Comparison of ENCODE assay signal across 19 mouse cellular contexts in the genomic region with DNA sequence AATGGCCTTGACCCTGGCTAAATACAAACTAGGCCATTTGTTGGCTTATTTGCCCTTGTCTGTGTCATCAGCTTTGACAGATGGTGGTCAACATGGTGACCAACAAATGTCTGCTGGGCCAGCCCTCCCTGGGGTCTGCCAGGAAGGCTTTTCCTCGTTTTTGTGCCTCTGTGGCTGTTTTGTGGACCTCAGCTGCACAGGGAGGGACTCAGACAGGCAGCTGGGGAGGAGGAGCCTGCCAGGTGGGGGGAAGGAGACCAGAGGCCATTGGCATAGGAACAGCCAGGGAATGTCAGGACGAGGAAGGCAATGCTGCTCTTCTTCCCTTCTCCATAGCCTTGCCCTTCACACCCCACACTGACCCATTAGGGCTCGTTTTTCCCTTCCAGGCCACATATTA.
DNase-seq lines count a peak whose midpoint lies in the region; ATAC-seq and TF ChIP-seq lines count a peak whose summit lies in the region.
"Had no signal": no experiment of that assay in that cellular context is flagged by ENCODE, and none has a peak within 500 bp of the region (broad histone marks: within the 10 kb centered on the region; RNA-seq: fewer than 3 reads in every experiment).

No protein-coding gene starts in this region.

- DNase-seq in hindbrain, embryonic 10.5 days (ENCODE audit: low spot score): peak; percentile 52
- no peak for DNase-seq in midbrain, embryonic 10.5 days (ENCODE audit: low spot score)
- DNase-seq in brain, embryonic 14.5 days (ENCODE audit: low read depth): peak; percentile 33
- DNase-seq in limb, embryonic 10.5 days (ENCODE audit: low spot score): no peak
- no peak for DNase-seq in adipocyte (ENCODE audit: low spot score)
- no peak for DNase-seq in frontal cortex, postnatal 36 days (ENCODE audit: low spot score in 2 of 2)
- DNase-seq: adrenal gland, adult 8-10 months; cerebellum, adult 18-20 months; cerebellum, postnatal 25 days; forebrain, postnatal 0 days; gastrocnemius, postnatal 36 days; heart, adult 11 months; heart, postnatal 36 days had no signal

- TF ChIP-seq CTCF in brain, embryonic 14.5 days (IDR thresholded peaks at IDR 0.05; ENCODE audit: borderline replicate concordance, extremely low read depth, insufficient read depth, insufficient read length): no peak

- no peak for TF ChIP-seq POLR2A in brain, embryonic 14.5 days (IDR thresholded peaks at IDR 0.05; ENCODE audit: borderline replicate concordance, extremely low read depth, insufficient read depth, insufficient read length, poor library complexity, severe bottlenecking)

- H3K27ac ChIP-seq in hindbrain, embryonic 10.5 days: peak overlapping the region; percentile 62
- no peak overlapping the region for H3K27ac ChIP-seq in hindbrain, embryonic 16.5 days (ENCODE audit: low read depth, low read length)
- 0 out of 2 replicates have a peak overlapping the region, but pooled peaks have one; percentile 52 for H3K27ac ChIP-seq in midbrain, embryonic 10.5 days (replicated peaks)
- no peak overlapping the region for H3K27ac ChIP-seq in midbrain, embryonic 15.5 days
- H3K27ac ChIP-seq in limb, embryonic 10.5 days: peak overlapping the region; percentile 58; the same call in 1 of the 2 replicates
- H3K27ac ChIP-seq: forebrain, embryonic 13.5 days; heart, embryonic 13.5 days; hindbrain, embryonic 15.5 days had no signal

- no peaks in the 10 kb centered on the region for H3K9me3 ChIP-seq in hindbrain, embryonic 10.5 days
- H3K9me3 ChIP-seq in hindbrain, embryonic 16.5 days (ENCODE audit: control insufficient read depth, low read length): no peaks in the 10 kb centered on the region
- H3K9me3 ChIP-seq in midbrain, embryonic 10.5 days (replicated peaks): no peaks in the 10 kb centered on the region
- no peaks in the 10 kb centered on the region for H3K9me3 ChIP-seq in midbrain, embryonic 15.5 days
- H3K9me3 ChIP-seq in limb, embryonic 10.5 days (replicated peaks): no peaks in the 10 kb centered on the region
- H3K9me3 ChIP-seq: embryonic facial prominence, embryonic 10.5 days; forebrain, embryonic 13.5 days; heart, embryonic 13.5 days; hindbrain, embryonic 15.5 days had no signal

- WGBS in hindbrain, embryonic 10.5 days: 52% methylated on average over 3 of the region's 3 CpGs
- WGBS in hindbrain, embryonic 16.5 days: 46% methylated on average over 3 of the region's 3 CpGs
- WGBS in midbrain, embryonic 10.5 days: 72% methylated on average over 3 of the region's 3 CpGs
- 55% methylated on average over 3 of the region's 3 CpGs for WGBS in midbrain, embryonic 15.5 days
- WGBS in limb, embryonic 10.5 days: 54% methylated on average over 3 of the region's 3 CpGs

- H3K9ac ChIP-seq in hindbrain, embryonic 16.5 days (ENCODE audit: low read depth, low read length): no peak overlapping the region
- no peak overlapping the region for H3K9ac ChIP-seq in midbrain, embryonic 15.5 days
- H3K9ac ChIP-seq: forebrain, embryonic 13.5 days; forebrain, postnatal 0 days; heart, embryonic 13.5 days; hindbrain, embryonic 15.5 days had no signal

- H3K4me1 ChIP-seq in hindbrain, embryonic 10.5 days (replicated peaks): peaks cover 42% of the 10 kb centered on the region
- peaks cover 3% of the 10 kb centered on the region; the same call in 1 of the 2 replicates for H3K4me1 ChIP-seq in hindbrain, embryonic 16.5 days (ENCODE audit: control insufficient read depth, insufficient read depth, low read depth, low read length)
- peaks cover 41% of the 10 kb centered on the region for H3K4me1 ChIP-seq in midbrain, embryonic 10.5 days
- H3K4me1 ChIP-seq in midbrain, embryonic 15.5 days: no peaks in the 10 kb centered on the region
- H3K4me1 ChIP-seq in limb, embryonic 10.5 days: peaks cover 39% of the 10 kb centered on the region

- H3K4me3 ChIP-seq in hindbrain, embryonic 10.5 days: no peak overlapping the region
- no peak overlapping the region for H3K4me3 ChIP-seq in hindbrain, embryonic 16.5 days (ENCODE audit: low read length)
- no peak overlapping the region for H3K4me3 ChIP-seq in midbrain, embryonic 10.5 days
- H3K4me3 ChIP-seq in midbrain, embryonic 15.5 days: no peak overlapping the region
- H3K4me3 ChIP-seq in limb, embryonic 10.5 days: no peak overlapping the region
- H3K4me3 ChIP-seq: embryonic facial prominence, embryonic 10.5 days; forebrain, embryonic 13.5 days; heart, embryonic 13.5 days; hindbrain, embryonic 15.5 days had no signal

- H3K4me2 ChIP-seq in hindbrain, embryonic 16.5 days (ENCODE audit: low read length): no peak overlapping the region
- no peak overlapping the region for H3K4me2 ChIP-seq in midbrain, embryonic 15.5 days
- H3K4me2 ChIP-seq: forebrain, embryonic 13.5 days; heart, embryonic 13.5 days; hindbrain, embryonic 15.5 days had no signal

- no peak for ATAC-seq in hindbrain, embryonic 16.5 days
- no peak for ATAC-seq in midbrain, embryonic 15.5 days (replicated peaks)
- ATAC-seq: forebrain, embryonic 13.5 days; forebrain, postnatal 0 days had no signal

- no peaks in the 10 kb centered on the region for H3K36me3 ChIP-seq in hindbrain, embryonic 10.5 days
- no peaks in the 10 kb centered on the region for H3K36me3 ChIP-seq in hindbrain, embryonic 16.5 days (ENCODE audit: control insufficient read depth, insufficient read depth, low read length)
- no peaks in the 10 kb centered on the region for H3K36me3 ChIP-seq in midbrain, embryonic 10.5 days
- H3K36me3 ChIP-seq in midbrain, embryonic 15.5 days (replicated peaks): no peaks in the 10 kb centered on the region
- H3K36me3 ChIP-seq in limb, embryonic 10.5 days: no peaks in the 10 kb centered on the region
- H3K36me3 ChIP-seq: embryonic facial prominence, embryonic 10.5 days; heart, embryonic 13.5 days; hindbrain, embryonic 15.5 days had no signal

- no peaks in the 10 kb centered on the region; the same call in 1 of the 2 replicates for H3K27me3 ChIP-seq in hindbrain, embryonic 10.5 days (ENCODE audit: insufficient read depth, poor library complexity, severe bottlenecking)
- H3K27me3 ChIP-seq in hindbrain, embryonic 16.5 days (replicated peaks; ENCODE audit: control insufficient read depth, insufficient read depth, low read length): no peaks in the 10 kb centered on the region
- H3K27me3 ChIP-seq in midbrain, embryonic 10.5 days (ENCODE audit: low read depth, poor library complexity, severe bottlenecking): no peaks in the 10 kb centered on the region
- H3K27me3 ChIP-seq in midbrain, embryonic 15.5 days (replicated peaks): no peaks in the 10 kb centered on the region
- H3K27me3 ChIP-seq in limb, embryonic 10.5 days (ENCODE audit: low read depth, poor library complexity, severe bottlenecking): no peaks in the 10 kb centered on the region
- H3K27me3 ChIP-seq: forebrain, embryonic 13.5 days; heart, embryonic 13.5 days; hindbrain, embryonic 15.5 days had no signal

Comparison
In these comparisons a context has a peak if more than half of its experiments do, and no peak if none do; other contexts are left out.
1. H3K27ac ChIP-seq: peak in hindbrain, embryonic 10.5 days (single experiment), midbrain, embryonic 10.5 days (single experiment) and limb, embryonic 10.5 days (single experiment); none in hindbrain, embryonic 16.5 days (single experiment) and midbrain, embryonic 15.5 days (single experiment).
2. DNase-seq: peak in hindbrain, embryonic 10.5 days (single experiment) and brain, embryonic 14.5 days (single experiment); none in midbrain, embryonic 10.5 days (single experiment), limb, embryonic 10.5 days (single experiment), adipocyte (single experiment) and frontal cortex, postnatal 36 days (0 of 2).